Mouse (Mus musculus): ENCODE measurements around the gene Acot4. TPM values are rescaled to one million over a fixed set of nuclear protein-coding genes. Genes with fewer than 3 reads are reported as not detected.
A peak's percentile ranks its signal among the peaks of the same experiment; 100 is the strongest.
"Not testable (repeated sequence)": the region's sequence is repeated elsewhere in the genome, so short reads cannot be mapped to it uniquely, and the experiment has no call there.

Acot4 gene
- total RNA-seq, 2 experiments from 2014 or later = 2.3 to 3.0 TPM

DNA sequence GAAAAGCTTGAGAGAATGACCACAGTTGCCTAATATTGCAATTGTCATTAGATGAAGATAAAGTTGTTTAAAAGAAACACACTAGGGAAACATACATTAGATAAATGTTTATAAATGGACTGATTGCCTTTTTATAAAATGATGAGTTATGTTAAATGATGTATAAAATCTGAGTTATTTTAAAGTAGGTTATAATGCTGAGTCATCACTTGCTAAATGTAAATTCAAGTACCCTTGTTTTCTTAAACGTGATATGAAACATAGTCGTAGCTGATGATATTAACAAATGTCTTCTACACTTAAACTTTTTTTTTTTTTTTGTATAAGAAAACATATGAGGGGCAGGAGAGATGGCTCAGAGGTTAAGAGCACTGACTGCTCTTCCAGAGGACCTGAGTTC lies 25.7 kb downstream of the Acot4 start:
- no peak for DNase-seq (ENCODE audit: extremely low spot score in 1 of 2, low spot score in 2 of 2)
- intact Hi-C loops (cut with DNase I) = no loop called here

DNA sequence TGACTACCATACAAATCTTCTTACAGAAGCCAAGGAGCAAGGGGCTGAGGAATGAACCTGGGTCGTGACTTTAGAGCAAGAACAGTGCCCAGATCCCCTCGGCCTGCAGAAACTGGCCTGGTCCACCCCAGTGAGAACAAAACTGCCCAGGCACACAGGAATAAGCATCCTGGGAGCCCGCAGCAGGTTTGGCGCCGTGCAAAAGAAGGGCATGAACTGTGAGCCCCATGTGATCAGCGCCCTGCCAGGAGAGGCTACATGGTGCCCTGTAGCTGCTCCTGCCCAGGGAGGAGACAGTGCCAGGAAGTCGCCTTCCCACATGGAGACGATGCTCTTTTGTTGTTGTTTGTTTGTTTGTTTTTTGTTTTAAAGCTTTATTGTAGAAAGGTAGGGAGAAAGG lies 26.4 kb downstream of the Acot4 start:
- DNase-seq (ENCODE audit: extremely low spot score in 1 of 2, low spot score in 2 of 2) = no peak
- intact Hi-C loops (cut with DNase I) = no loop called here

DNA sequence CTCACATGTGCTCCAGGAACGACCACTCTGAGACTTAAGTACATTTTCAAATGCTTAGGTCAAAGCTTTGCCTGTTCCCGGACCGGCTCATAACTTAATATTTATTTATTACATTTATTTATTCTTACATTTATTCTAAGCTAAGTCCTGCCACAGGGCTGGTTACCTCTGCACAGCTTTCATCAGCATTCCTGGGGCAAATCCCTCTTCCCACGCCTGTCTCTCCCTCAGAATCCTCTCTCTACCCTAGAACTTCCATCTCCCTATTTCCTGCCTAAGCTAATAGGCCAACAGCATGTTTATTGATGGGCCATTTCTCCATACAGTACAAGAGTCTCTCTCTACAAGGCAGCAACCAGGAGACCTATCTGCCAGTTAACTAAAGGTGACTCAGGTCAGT lies 29.6 kb downstream of the Acot4 start:
- DNase-seq (ENCODE audit: extremely low spot score in 1 of 2, low spot score in 2 of 2) = no peak
- intact Hi-C loops (cut with DNase I) = no loop called here

- DNase-seq (ENCODE audit: extremely low spot score in 1 of 2, low spot score in 2 of 2) = no peak
- intact Hi-C loops (cut with DNase I) = no loop called here
Observed at GRCm38 (mm10) chr12:84068296-84068695, 30.1 kb downstream of the Acot4 start.

- no peak for DNase-seq (ENCODE audit: extremely low spot score in 1 of 2, low spot score in 2 of 2)
- intact Hi-C loops (cut with DNase I) = no loop called here
Observed at GRCm38 (mm10) chr12:84068986-84069385, 30.8 kb downstream of the Acot4 start, which contains the start of gene Acot5. Gene Acot5 (plus strand): TSS chr12:84069325.

GRCm38 (mm10) chr12:84069582-84069981 lies 31.4 kb downstream of the Acot4 start:
- peak in 1 of 2 experiments; percentile 58 for DNase-seq (ENCODE audit: extremely low spot score in 1 of 2, low spot score in 2 of 2)
- intact Hi-C loops (cut with DNase I) = not testable (repeated sequence)

- intact Hi-C loops (cut with DNase I) = no loop called here
- DNase-seq (ENCODE audit: extremely low spot score in 1 of 2, low spot score in 2 of 2) = peak in 1 of 2 experiments; percentile 27
Observed at GRCm38 (mm10) chr12:84071696-84072095, 33.5 kb downstream of the Acot4 start.

DNA sequence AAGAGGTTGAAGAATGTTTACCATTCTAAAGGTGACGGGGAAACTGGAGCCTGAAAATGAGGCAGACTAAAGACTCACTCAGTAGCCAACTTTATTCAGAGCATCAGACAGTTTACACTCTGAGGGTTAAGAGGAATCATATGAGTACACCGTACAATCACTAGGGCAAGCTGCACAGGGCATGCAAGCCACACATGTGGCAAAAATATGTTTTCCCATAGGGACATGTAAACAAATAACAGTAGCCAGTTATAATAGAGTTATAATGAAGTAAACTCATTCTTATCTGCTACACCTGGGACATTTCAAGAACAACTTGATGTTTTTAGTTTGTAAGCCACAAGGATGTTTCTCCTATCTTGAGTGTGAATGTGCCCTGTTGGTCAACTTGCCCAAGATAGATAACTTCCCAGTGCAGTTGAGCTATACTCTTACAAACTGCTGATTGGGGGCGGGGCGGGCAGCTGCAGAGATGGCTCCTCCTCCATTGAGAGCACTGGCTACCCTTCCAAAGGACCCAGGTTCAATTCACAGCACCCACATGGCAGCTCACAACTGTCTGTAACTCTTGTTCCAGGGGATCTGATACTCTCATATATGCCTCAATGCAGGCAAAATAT lies 39.3 kb downstream of the Acot4 start:
- intact Hi-C loops (cut with DNase I) = no loop called here
- no peak for DNase-seq (ENCODE audit: extremely low spot score in 1 of 2, low spot score in 2 of 2)

DNA sequence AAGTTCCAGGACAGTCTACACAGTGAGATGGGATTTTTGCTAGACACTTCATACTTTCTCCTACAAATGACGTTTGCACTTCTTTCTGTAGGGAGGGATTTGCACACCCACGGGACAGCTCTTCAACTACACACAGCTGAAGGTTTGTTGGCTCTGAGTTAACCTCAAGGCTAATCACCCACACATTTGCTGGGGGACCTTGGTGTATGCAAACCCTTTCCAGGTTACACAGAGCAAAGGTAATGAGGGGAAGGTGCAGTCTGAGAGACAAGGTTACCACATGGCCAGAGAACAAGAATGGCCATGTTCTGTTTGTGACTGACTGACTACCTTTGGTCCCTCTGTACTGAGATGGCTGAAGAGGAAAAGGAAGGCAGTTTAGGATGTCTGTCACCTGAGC lies 45.7 kb downstream of the Acot4 start:
- no peak for DNase-seq (ENCODE audit: extremely low spot score in 1 of 2, low spot score in 2 of 2)
- intact Hi-C loops (cut with DNase I) = no loop called here

- intact Hi-C loops (cut with DNase I) = no loop called here
- no peak for DNase-seq (ENCODE audit: extremely low spot score in 1 of 2, low spot score in 2 of 2)
Observed at GRCm38 (mm10) chr12:84084581-84084980, 46.4 kb downstream of the Acot4 start.

GRCm38 (mm10) chr12:84094666-84095065 lies 56.5 kb downstream of the Acot4 start:
- DNase-seq (ENCODE audit: extremely low spot score in 1 of 2, low spot score in 2 of 2); intact Hi-C loops (cut with DNase I): not testable (repeated sequence)

Other genes starting within 250 kb of the Acot4 start
- 10 to 100 TPM; 30.6 to 32.3 TPM for gene Numb, start 116.4 kb upstream of the Acot4 start, total RNA-seq (2021)
- gene Riox1, start 87.8 kb upstream of the Acot4 start, total RNA-seq (2021) = 10 to 100 TPM; 16.6 to 17.1 TPM
- not detected for gene Heatr4, start 53.5 kb upstream of the Acot4 start, total RNA-seq (2021)
- 1 to 10 TPM; 7.6 to 7.7 TPM for gene Acot2, start 50.5 kb upstream of the Acot4 start, total RNA-seq (2021)
- 10 to 100 TPM; 18.6 to 20.2 TPM for gene Acot1, start 28.9 kb upstream of the Acot4 start, total RNA-seq (2021)
- not detected for gene Gm49366, start 556 bp downstream of the Acot4 start, total RNA-seq (2021)
- gene Acot3, start 13.8 kb downstream of the Acot4 start, total RNA-seq (2021) = 1 to 10 TPM; 1.2 to 1.4 TPM
- 1 to 10 TPM; 3.6 to 3.9 TPM for gene Acot5, start 30.9 kb downstream of the Acot4 start, total RNA-seq (2021)
- 1 to 10 TPM; 3.2 to 3.3 TPM for gene Acot6, start 62.3 kb downstream of the Acot4 start, total RNA-seq (2021)
- 100 to 1,000 TPM in 1 of 2 experiments, 10 to 100 TPM in 1; 99.1 to 107 TPM for gene Dnal1, start 76.0 kb downstream of the Acot4 start, total RNA-seq (2021)
- gene Pnma1, start 110.1 kb downstream of the Acot4 start, total RNA-seq (2021) = 1 to 10 TPM; 7.0 to 8.5 TPM
- 10 to 100 TPM; 12.3 to 13.5 TPM for gene Elmsan1, start 180.5 kb downstream of the Acot4 start, total RNA-seq (2021)
- 10 to 100 TPM; 29.7 to 33.7 TPM for gene Ptgr2, start 246.9 kb downstream of the Acot4 start, total RNA-seq (2021)

Data from left cerebral cortex, postnatal 10 days (tissue).